Mouse (Mus musculus): ENCODE measurements at regions not wholly inside any gene's neighbourhood (a gene's known extent, or its start where the extent isn't known, plus 50 kb on each side); places are given as distances from the start of the nearest gene placed in this dataset.

DNA sequence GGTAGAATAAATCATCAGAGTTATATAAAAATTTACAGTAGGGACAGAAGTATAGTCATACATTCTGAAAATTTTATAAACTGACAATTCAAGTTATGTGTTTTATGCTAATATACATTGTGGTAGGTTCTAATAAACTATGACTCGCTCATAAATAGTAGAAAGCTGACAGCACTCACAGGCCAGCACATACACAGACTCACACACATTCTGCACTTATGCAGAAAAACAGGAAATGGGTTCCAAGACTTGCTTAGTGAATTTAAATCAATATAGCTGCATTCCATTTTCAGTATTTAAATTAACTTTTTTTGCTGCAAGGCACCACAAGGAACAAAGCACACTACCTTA lies 403.3 kb upstream of the Nr2f1 start:
- TF ChIP-seq CTCF (conservative IDR thresholded peaks at IDR 0.05; ENCODE audit: insufficient read depth, insufficient read length, low read depth, low read length) (no peak), POLR2A (IDR thresholded peaks at IDR 0.05; ENCODE audit: low read depth, low read length) (no peak)
